Mouse (Mus musculus): ENCODE measurements at regions not wholly inside any gene's neighbourhood (a gene's known extent, or its start where the extent isn't known, plus 50 kb on each side); places are given as distances from the start of the nearest gene placed in this dataset.

- H3K4me3 ChIP-seq (ENCODE audit: low read depth, low read length), result no peak overlapping the region
- no peaks in the 10 kb centered on the region for H3K36me3 ChIP-seq (ENCODE audit: control insufficient read depth, insufficient read depth, low read length)
- DNase-seq (ENCODE audit: low spot score) (no peak), ATAC-seq (replicated peaks; ENCODE audit: low FRiP score, low TSS enrichment, low read depth) (no peak)
- no peak overlapping the region for H3K9ac ChIP-seq (ENCODE audit: low read length)
- no peaks in the 10 kb centered on the region for H3K4me1 ChIP-seq (replicated peaks; ENCODE audit: control insufficient read depth, insufficient read depth, low read length)
- H3K27me3 ChIP-seq (replicated peaks; ENCODE audit: control insufficient read depth, insufficient read depth, low read length), result no peaks in the 10 kb centered on the region
- H3K9me3 ChIP-seq (ENCODE audit: control insufficient read depth, low read length), result no peaks in the 10 kb centered on the region
- H3K27ac ChIP-seq (ENCODE audit: low read depth), result no peak overlapping the region
- H3K4me2 ChIP-seq (ENCODE audit: low read length), result no peak overlapping the region
- WGBS, result 88% methylated on average over 5 of the region's 5 CpGs
Measured at GRCm38 (mm10) chr2:46283929-46284598, 1166.9 kb upstream of the Zeb2 start.

- no peak overlapping the region for H3K4me2 ChIP-seq (ENCODE audit: low read length)
- no peak overlapping the region for H3K27ac ChIP-seq (ENCODE audit: low read depth)
- H3K4me3 ChIP-seq (ENCODE audit: low read depth, low read length), result no peak overlapping the region
- no peaks in the 10 kb centered on the region for H3K27me3 ChIP-seq (replicated peaks; ENCODE audit: control insufficient read depth, insufficient read depth, low read length)
- ATAC-seq (replicated peaks; ENCODE audit: low FRiP score, low TSS enrichment, low read depth) (no peak), DNase-seq (ENCODE audit: low spot score) (no peak)
- H3K4me1 ChIP-seq (replicated peaks; ENCODE audit: control insufficient read depth, insufficient read depth, low read length), result no peaks in the 10 kb centered on the region
- H3K9ac ChIP-seq (ENCODE audit: low read length), result no peak overlapping the region
- no peaks in the 10 kb centered on the region for H3K36me3 ChIP-seq (ENCODE audit: control insufficient read depth, insufficient read depth, low read length)
- H3K9me3 ChIP-seq (ENCODE audit: control insufficient read depth, low read length), result no peaks in the 10 kb centered on the region
- 90% methylated on average over 2 of the region's 2 CpGs for WGBS
Measured at GRCm38 (mm10) chr2:46280822-46281221, 1163.6 kb upstream of the Zeb2 start.

- Histone ChIP-seq H3K36me3 (ENCODE audit: control insufficient read depth, insufficient read depth, low read length) (no peaks in the 10 kb centered on the region), H3K4me2 (ENCODE audit: low read length) (no peak overlapping the region), H3K9me3 (ENCODE audit: control insufficient read depth, low read length) (no peaks in the 10 kb centered on the region), H3K27ac (ENCODE audit: low read depth) (no peak overlapping the region), H3K4me3 (ENCODE audit: low read depth, low read length) (no peak overlapping the region), H3K4me1 (replicated peaks; ENCODE audit: control insufficient read depth, insufficient read depth, low read length) (no peaks in the 10 kb centered on the region), H3K9ac (ENCODE audit: low read length) (no peak overlapping the region), H3K27me3 (replicated peaks; ENCODE audit: control insufficient read depth, insufficient read depth, low read length) (no peaks in the 10 kb centered on the region)
- no peak for ATAC-seq (replicated peaks; ENCODE audit: low FRiP score, low TSS enrichment, low read depth)
- DNase-seq (ENCODE audit: low spot score), result no peak
- 92% methylated on average over 1 of the region's 1 CpGs for WGBS
Measured at GRCm38 (mm10) chr2:46261618-46262017, 1144.4 kb upstream of the Zeb2 start.

GRCm38 (mm10) chr2:46251562-46251961, 1134.4 kb upstream of the Zeb2 start:
- DNase-seq (ENCODE audit: low spot score), result no peak
- no peak overlapping the region for H3K4me3 ChIP-seq (ENCODE audit: low read depth, low read length)
- WGBS, result 87% methylated on average over 7 of the region's 7 CpGs

GRCm38 (mm10) chr2:46245717-46246116, 1128.5 kb upstream of the Zeb2 start:
- H3K4me2 ChIP-seq (ENCODE audit: low read length), result no peak overlapping the region
- no peaks in the 10 kb centered on the region for H3K9me3 ChIP-seq (ENCODE audit: control insufficient read depth, low read length)
- no peak overlapping the region for H3K4me3 ChIP-seq (ENCODE audit: low read depth, low read length)
- no peaks in the 10 kb centered on the region for H3K27me3 ChIP-seq (replicated peaks; ENCODE audit: control insufficient read depth, insufficient read depth, low read length)
- no peak for DNase-seq (ENCODE audit: low spot score)
- no peak overlapping the region for H3K9ac ChIP-seq (ENCODE audit: low read length)
- ATAC-seq (replicated peaks; ENCODE audit: low FRiP score, low TSS enrichment, low read depth), result no peak
- H3K36me3 ChIP-seq (ENCODE audit: control insufficient read depth, insufficient read depth, low read length), result no peaks in the 10 kb centered on the region
- 61% methylated on average over 3 of the region's 3 CpGs for WGBS
- no peak overlapping the region for H3K27ac ChIP-seq (ENCODE audit: low read depth)
- H3K4me1 ChIP-seq (replicated peaks; ENCODE audit: control insufficient read depth, insufficient read depth, low read length), result no peaks in the 10 kb centered on the region

More at GRCm38 (mm10) chr2:46251562-46251961, 1134.4 kb upstream of the Zeb2 start:
- Histone ChIP-seq H3K9ac (ENCODE audit: low read length) (no peak overlapping the region), H3K4me2 (ENCODE audit: low read length) (no peak overlapping the region), H3K36me3 (ENCODE audit: control insufficient read depth, insufficient read depth, low read length) (no peaks in the 10 kb centered on the region), H3K4me1 (replicated peaks; ENCODE audit: control insufficient read depth, insufficient read depth, low read length) (no peaks in the 10 kb centered on the region), H3K27ac (ENCODE audit: low read depth) (no peak overlapping the region), H3K27me3 (replicated peaks; ENCODE audit: control insufficient read depth, insufficient read depth, low read length) (no peaks in the 10 kb centered on the region), H3K9me3 (ENCODE audit: control insufficient read depth, low read length) (no peaks in the 10 kb centered on the region)
- ATAC-seq (replicated peaks; ENCODE audit: low FRiP score, low TSS enrichment, low read depth), result no peak

GRCm38 (mm10) chr2:46244697-46245096, 1127.5 kb upstream of the Zeb2 start:
- 85% methylated on average over 3 of the region's 3 CpGs for WGBS
- Histone ChIP-seq H3K27me3 (replicated peaks; ENCODE audit: control insufficient read depth, insufficient read depth, low read length) (no peaks in the 10 kb centered on the region), H3K27ac (ENCODE audit: low read depth) (no peak overlapping the region), H3K4me2 (ENCODE audit: low read length) (no peak overlapping the region), H3K9ac (ENCODE audit: low read length) (no peak overlapping the region), H3K4me3 (ENCODE audit: low read depth, low read length) (no peak overlapping the region), H3K4me1 (replicated peaks; ENCODE audit: control insufficient read depth, insufficient read depth, low read length) (no peaks in the 10 kb centered on the region), H3K9me3 (ENCODE audit: control insufficient read depth, low read length) (no peaks in the 10 kb centered on the region), H3K36me3 (ENCODE audit: control insufficient read depth, insufficient read depth, low read length) (no peaks in the 10 kb centered on the region)
- no peak for DNase-seq (ENCODE audit: low spot score)
- ATAC-seq (replicated peaks; ENCODE audit: low FRiP score, low TSS enrichment, low read depth), result no peak

GRCm38 (mm10) chr2:46242806-46243205, 1125.6 kb upstream of the Zeb2 start:
- Histone ChIP-seq H3K27me3 (replicated peaks; ENCODE audit: control insufficient read depth, insufficient read depth, low read length) (no peaks in the 10 kb centered on the region), H3K4me2 (ENCODE audit: low read length) (no peak overlapping the region), H3K27ac (ENCODE audit: low read depth) (no peak overlapping the region), H3K9ac (ENCODE audit: low read length) (no peak overlapping the region), H3K9me3 (ENCODE audit: control insufficient read depth, low read length) (no peaks in the 10 kb centered on the region), H3K4me3 (ENCODE audit: low read depth, low read length) (no peak overlapping the region), H3K4me1 (replicated peaks; ENCODE audit: control insufficient read depth, insufficient read depth, low read length) (no peaks in the 10 kb centered on the region), H3K36me3 (ENCODE audit: control insufficient read depth, insufficient read depth, low read length) (no peaks in the 10 kb centered on the region)
- DNase-seq (ENCODE audit: low spot score) (no peak), ATAC-seq (replicated peaks; ENCODE audit: low FRiP score, low TSS enrichment, low read depth) (no peak)

GRCm38 (mm10) chr2:46239874-46240273, 1122.7 kb upstream of the Zeb2 start:
- no peaks in the 10 kb centered on the region for H3K4me1 ChIP-seq (replicated peaks; ENCODE audit: control insufficient read depth, insufficient read depth, low read length)
- H3K9ac ChIP-seq (ENCODE audit: low read length), result no peak overlapping the region
- no peak for ATAC-seq (replicated peaks; ENCODE audit: low FRiP score, low TSS enrichment, low read depth)
- DNase-seq (ENCODE audit: low spot score), result no peak
- no peak overlapping the region for H3K4me3 ChIP-seq (ENCODE audit: low read depth, low read length)
- WGBS, result 40% methylated on average over 4 of the region's 4 CpGs
- no peak overlapping the region for H3K27ac ChIP-seq (ENCODE audit: low read depth)
- H3K4me2 ChIP-seq (ENCODE audit: low read length), result no peak overlapping the region
- H3K27me3 ChIP-seq (replicated peaks; ENCODE audit: control insufficient read depth, insufficient read depth, low read length), result no peaks in the 10 kb centered on the region
- H3K36me3 ChIP-seq (ENCODE audit: control insufficient read depth, insufficient read depth, low read length), result no peaks in the 10 kb centered on the region
- H3K9me3 ChIP-seq (ENCODE audit: control insufficient read depth, low read length), result no peaks in the 10 kb centered on the region

GRCm38 (mm10) chr2:46230791-46231450, 1113.7 kb upstream of the Zeb2 start:
- H3K4me3 ChIP-seq (ENCODE audit: low read depth, low read length), result no peak overlapping the region
- H3K9ac ChIP-seq (ENCODE audit: low read length), result no peak overlapping the region
- no peak overlapping the region for H3K27ac ChIP-seq (ENCODE audit: low read depth)
- no peaks in the 10 kb centered on the region for H3K36me3 ChIP-seq (ENCODE audit: control insufficient read depth, insufficient read depth, low read length)
- no peaks in the 10 kb centered on the region for H3K9me3 ChIP-seq (ENCODE audit: control insufficient read depth, low read length)
- ATAC-seq (replicated peaks; ENCODE audit: low FRiP score, low TSS enrichment, low read depth), result no peak
- no peak overlapping the region for H3K4me2 ChIP-seq (ENCODE audit: low read length)
- no peaks in the 10 kb centered on the region for H3K4me1 ChIP-seq (replicated peaks; ENCODE audit: control insufficient read depth, insufficient read depth, low read length)
- DNase-seq (ENCODE audit: low spot score), result no peak
- no peaks in the 10 kb centered on the region for H3K27me3 ChIP-seq (replicated peaks; ENCODE audit: control insufficient read depth, insufficient read depth, low read length)
- 78% methylated on average over 2 of the region's 2 CpGs for WGBS

All from intestine, embryonic 14.5 days (tissue).